9 mouse cellular contexts compared by ENCODE assay signal in the genomic region with DNA sequence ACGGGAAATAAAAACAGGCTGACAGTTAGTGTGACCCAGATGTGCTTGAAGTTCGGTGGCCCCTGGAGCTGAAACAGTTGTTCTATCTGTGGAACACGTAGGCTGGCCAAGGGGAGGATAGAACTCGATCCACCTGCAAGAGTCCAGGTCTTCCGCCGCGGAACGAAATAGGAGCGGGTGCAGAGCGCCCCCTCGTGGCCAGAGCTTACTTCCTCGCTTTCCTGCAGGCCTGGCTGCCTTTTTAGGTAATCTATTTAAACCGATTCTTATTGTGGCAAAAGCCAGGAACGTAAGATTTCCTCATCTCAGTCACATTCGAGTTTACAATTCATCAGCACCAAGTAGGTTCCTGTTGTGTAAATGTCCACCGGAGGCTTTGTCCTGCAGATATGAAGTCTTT. TPM values are rescaled to one million over a fixed set of nuclear protein-coding genes. Genes with fewer than 3 reads are reported as not detected.
A peak's percentile ranks its signal among the peaks of the same experiment; 100 is the strongest.
DNase-seq lines count a peak whose midpoint lies in the region; ATAC-seq and TF ChIP-seq lines count a peak whose summit lies in the region.
"Had no signal": no experiment of that assay in that cellular context is flagged by ENCODE, and none has a peak within 500 bp of the region (broad histone marks: within the 10 kb centered on the region; RNA-seq: fewer than 3 reads in every experiment).

No protein-coding gene starts in this region.

- intact Hi-C loops in left cerebral cortex, adult 2 months (cut with DNase I): no loop called here

- H3K4me3 ChIP-seq in forebrain, embryonic 11.5 days (ENCODE audit: low read depth, low read length): no peak overlapping the region
- H3K4me3 ChIP-seq in forebrain, embryonic 15.5 days: no peak overlapping the region
- H3K4me3 ChIP-seq in cortical plate, adult 2 months (ENCODE audit: insufficient read depth, low read length): no peak overlapping the region
- H3K4me3 ChIP-seq in heart, embryonic 16.5 days (ENCODE audit: low read length): no peak overlapping the region
- H3K4me3 ChIP-seq in left cerebral cortex, adult 2 months: no peak overlapping the region
- no peak overlapping the region for H3K4me3 ChIP-seq in midbrain, embryonic 14.5 days (replicated peaks; ENCODE audit: low read depth, low read length)

- H3K9me3 ChIP-seq in forebrain, embryonic 11.5 days (ENCODE audit: control insufficient read depth, low read length): no peaks in the 10 kb centered on the region
- no peaks in the 10 kb centered on the region for H3K9me3 ChIP-seq in forebrain, embryonic 15.5 days
- H3K9me3 ChIP-seq in heart, embryonic 16.5 days (replicated peaks; ENCODE audit: control insufficient read depth, low read length): no peaks in the 10 kb centered on the region
- no peaks in the 10 kb centered on the region for H3K9me3 ChIP-seq in midbrain, embryonic 14.5 days (ENCODE audit: control insufficient read depth, low read length)

- H3K27me3 ChIP-seq in forebrain, embryonic 11.5 days (ENCODE audit: control insufficient read depth, insufficient read depth, low read length): peaks cover 36% of the 10 kb centered on the region
- H3K27me3 ChIP-seq in forebrain, embryonic 15.5 days: 0 out of 2 replicates have a peak, but pooled peaks cover 3% of the 10 kb centered on the region
- H3K27me3 ChIP-seq in heart, embryonic 16.5 days (ENCODE audit: control insufficient read depth, insufficient read depth, low read length): peaks cover 51% of the 10 kb centered on the region
- peaks cover 4% of the 10 kb centered on the region; the same call in 1 of the 2 replicates for H3K27me3 ChIP-seq in midbrain, embryonic 14.5 days (ENCODE audit: control insufficient read depth, insufficient read depth, low read length)

- no peaks in the 10 kb centered on the region for H3K36me3 ChIP-seq in forebrain, embryonic 11.5 days (ENCODE audit: control insufficient read depth, insufficient read depth, low read length)
- H3K36me3 ChIP-seq in forebrain, embryonic 15.5 days: no peaks in the 10 kb centered on the region
- no peaks in the 10 kb centered on the region for H3K36me3 ChIP-seq in heart, embryonic 16.5 days (ENCODE audit: control insufficient read depth, insufficient read depth)
- no peaks in the 10 kb centered on the region for H3K36me3 ChIP-seq in midbrain, embryonic 14.5 days (ENCODE audit: control insufficient read depth, insufficient read depth, low read length)

- H3K4me2 ChIP-seq in forebrain, embryonic 11.5 days (ENCODE audit: low read depth, low read length, severe bottlenecking): 0 out of 2 replicates have a peak overlapping the region, but pooled peaks have one; percentile 18
- no peak overlapping the region for H3K4me2 ChIP-seq in forebrain, embryonic 15.5 days (replicated peaks)
- peak overlapping the region; percentile 5; the same call in 1 of the 2 replicates for H3K4me2 ChIP-seq in heart, embryonic 16.5 days (ENCODE audit: low read depth, low read length)
- H3K4me2 ChIP-seq in midbrain, embryonic 14.5 days (ENCODE audit: low read length): 0 out of 2 replicates have a peak overlapping the region, but pooled peaks have one; percentile 1

- TF ChIP-seq POLR2A in cortical plate, adult 2 months (IDR thresholded peaks at IDR 0.05; ENCODE audit: extremely low read depth, insufficient read depth, low read length): no peak

- TF ChIP-seq CTCF in cortical plate, adult 2 months (IDR thresholded peaks at IDR 0.05; ENCODE audit: extremely low read depth, insufficient read depth, low read length): peak; percentile 75
- peak; percentile 99 for TF ChIP-seq CTCF in left cerebral cortex, adult 2 months (IDR thresholded peaks at IDR 0.05)

- DNase-seq in forebrain, embryonic 11.5 days (ENCODE audit: low spot score): peak; percentile 89
- DNase-seq in ZHBTc4 (ENCODE audit: low read depth, low spot score): peak; percentile 86
- peak; percentile 82 to 86 for DNase-seq in left cerebral cortex, adult 2 months (ENCODE audit: extremely low spot score in 1 of 2, low spot score in 2 of 2)
- DNase-seq in midbrain, embryonic 14.5 days: peak; percentile 91
- peak; percentile 74 to 92 for DNase-seq in spleen, postnatal 4 days (ENCODE audit: low spot score in 2 of 2)

- H3K9ac ChIP-seq in forebrain, embryonic 11.5 days (ENCODE audit: low read length): no peak overlapping the region
- no peak overlapping the region for H3K9ac ChIP-seq in forebrain, embryonic 15.5 days (replicated peaks)
- H3K9ac ChIP-seq in heart, embryonic 16.5 days (ENCODE audit: low read length): no peak overlapping the region
- H3K9ac ChIP-seq in midbrain, embryonic 14.5 days (replicated peaks; ENCODE audit: low read length): peak overlapping the region; percentile 12; the same call in 1 of the 2 replicates

- H3K27ac ChIP-seq in forebrain, embryonic 11.5 days (ENCODE audit: low read depth, low read length): no peak overlapping the region
- no peak overlapping the region for H3K27ac ChIP-seq in forebrain, embryonic 15.5 days (replicated peaks)
- no peak overlapping the region for H3K27ac ChIP-seq in cortical plate, adult 2 months (ENCODE audit: insufficient read depth, low read length)
- no peak overlapping the region for H3K27ac ChIP-seq in heart, embryonic 16.5 days (ENCODE audit: low read length)
- H3K27ac ChIP-seq in left cerebral cortex, adult 2 months: no peak overlapping the region
- no peak overlapping the region for H3K27ac ChIP-seq in midbrain, embryonic 14.5 days (replicated peaks; ENCODE audit: low read depth, low read length)
- H3K27ac ChIP-seq: macrophage had no signal

- WGBS in forebrain, embryonic 11.5 days: 5% methylated on average over 16 of the region's 16 CpGs
- 4% methylated on average over 16 of the region's 16 CpGs for WGBS in forebrain, embryonic 15.5 days
- WGBS in heart, embryonic 16.5 days: 3% methylated on average over 16 of the region's 16 CpGs
- WGBS in midbrain, embryonic 14.5 days: 3% methylated on average over 16 of the region's 16 CpGs

- no peak for ATAC-seq in forebrain, embryonic 11.5 days (replicated peaks; ENCODE audit: low FRiP score)
- ATAC-seq in forebrain, embryonic 15.5 days (replicated peaks): no peak
- ATAC-seq in heart, embryonic 16.5 days (replicated peaks; ENCODE audit: extremely low read depth, insufficient read depth, low FRiP score): no peak
- no peak for ATAC-seq in midbrain, embryonic 14.5 days (ENCODE audit: low FRiP score, low TSS enrichment)

- H3K4me1 ChIP-seq in forebrain, embryonic 11.5 days (replicated peaks; ENCODE audit: control insufficient read depth, insufficient read depth, low read length): peaks cover 16% of the 10 kb centered on the region
- peaks cover 39% of the 10 kb centered on the region for H3K4me1 ChIP-seq in forebrain, embryonic 15.5 days
- H3K4me1 ChIP-seq in cortical plate, adult 2 months (ENCODE audit: control insufficient read depth, insufficient read depth, low read length): no peaks in the 10 kb centered on the region; the same call in 1 of the 2 replicates
- peaks cover 8% of the 10 kb centered on the region for H3K4me1 ChIP-seq in heart, embryonic 16.5 days (ENCODE audit: control insufficient read depth, insufficient read depth, low read length)
- H3K4me1 ChIP-seq in midbrain, embryonic 14.5 days (ENCODE audit: control insufficient read depth, insufficient read depth, low read length): peaks cover 7% of the 10 kb centered on the region; the same call in 1 of the 2 replicates

RNA-seq across cellular contexts. Expression of a gene that starts 2.6 kb away (rescaled TPM):
- polyA plus RNA-seq in forebrain, embryonic 11.5 days (2014; fragmentation: Nextera tagmentation; extraction: Ambion mirVana): 6.4 and 6.6 TPM in 2 replicates
- polyA plus RNA-seq in forebrain, embryonic 15.5 days (2015; fragmentation: Nextera tagmentation; extraction: Ambion mirVana): 48.2 and 52.8 TPM in 2 replicates
- polyA plus RNA-seq in cortical plate, adult 2 months (2012; rRNA removed): 89.7 and 91.8 TPM in 2 replicates
- polyA plus RNA-seq in heart, embryonic 16.5 days (2015; fragmentation: Nextera tagmentation; extraction: Ambion mirVana): 6.7 and 11.2 TPM in 2 replicates
- total RNA-seq in left cerebral cortex, adult 2 months (2021): 10 to 100 TPM; 74.5 to 76.9 TPM
- 50.0 and 61.4 TPM in 2 replicates for polyA plus RNA-seq in midbrain, embryonic 14.5 days (2014; fragmentation: Nextera tagmentation; extraction: Ambion mirVana)

RNA-seq across cellular contexts. Expression of a gene that starts 35.3 kb away (rescaled TPM):
- 0.15 TPM in 1 of 2 replicates, not detected in the other for polyA plus RNA-seq in forebrain, embryonic 11.5 days (2014; fragmentation: Nextera tagmentation; extraction: Ambion mirVana)
- 0.08 and 0.14 TPM in 2 replicates for polyA plus RNA-seq in forebrain, embryonic 15.5 days (2015; fragmentation: Nextera tagmentation; extraction: Ambion mirVana)
- 0.73 and 0.87 TPM in 2 replicates for polyA plus RNA-seq in cortical plate, adult 2 months (2012; rRNA removed)
- 0.22 and 0.46 TPM in 2 replicates for polyA plus RNA-seq in heart, embryonic 16.5 days (2015; fragmentation: Nextera tagmentation; extraction: Ambion mirVana)
- under 1 TPM in 1 of 2 experiments, not detected in 1; 0.14 TPM for total RNA-seq in left cerebral cortex, adult 2 months (2021)
- polyA plus RNA-seq in midbrain, embryonic 14.5 days (2014; fragmentation: Nextera tagmentation; extraction: Ambion mirVana): 0.43 TPM in 1 of 2 replicates, not detected in the other
